Mouse (Mus musculus): ENCODE measurements at regions not wholly inside any gene's neighbourhood (a gene's known extent, or its start where the extent isn't known, plus 50 kb on each side); places are given as distances from the start of the nearest gene placed in this dataset.
A peak's percentile ranks its signal among the peaks of the same experiment; 100 is the strongest.

DNA sequence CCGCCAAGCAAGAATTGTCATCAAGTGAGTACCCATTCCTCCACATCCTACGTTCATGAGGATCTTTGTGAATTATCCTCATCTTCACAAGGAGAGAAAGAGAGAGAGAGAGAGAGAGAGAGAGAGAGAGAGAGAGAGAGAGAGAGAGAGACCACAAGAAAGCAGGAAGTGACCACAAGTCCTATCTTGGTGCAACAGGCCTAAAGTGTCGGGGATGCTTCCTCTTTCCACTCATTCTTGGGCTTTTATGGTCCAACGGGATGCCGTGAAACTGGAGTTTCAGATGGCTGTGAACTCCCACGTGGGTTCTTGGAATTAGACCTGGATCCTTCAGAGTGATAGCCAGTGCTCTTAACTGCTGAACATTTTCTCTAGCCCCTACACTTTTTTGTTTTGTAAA lies 53.1 kb upstream of the Rai14 start:
- DNase-seq (ENCODE audit: low read depth), result no peak

GRCm38 (mm10) chr15:10770410-10771310 lies 56.2 kb upstream of the Rai14 start:
- DNase-seq (ENCODE audit: low read depth), result no peak

- DNase-seq (ENCODE audit: low read depth), result no peak
These were observed 56.9 kb upstream of the Rai14 start for GRCm38 (mm10) chr15:10771311-10771690.

DNA sequence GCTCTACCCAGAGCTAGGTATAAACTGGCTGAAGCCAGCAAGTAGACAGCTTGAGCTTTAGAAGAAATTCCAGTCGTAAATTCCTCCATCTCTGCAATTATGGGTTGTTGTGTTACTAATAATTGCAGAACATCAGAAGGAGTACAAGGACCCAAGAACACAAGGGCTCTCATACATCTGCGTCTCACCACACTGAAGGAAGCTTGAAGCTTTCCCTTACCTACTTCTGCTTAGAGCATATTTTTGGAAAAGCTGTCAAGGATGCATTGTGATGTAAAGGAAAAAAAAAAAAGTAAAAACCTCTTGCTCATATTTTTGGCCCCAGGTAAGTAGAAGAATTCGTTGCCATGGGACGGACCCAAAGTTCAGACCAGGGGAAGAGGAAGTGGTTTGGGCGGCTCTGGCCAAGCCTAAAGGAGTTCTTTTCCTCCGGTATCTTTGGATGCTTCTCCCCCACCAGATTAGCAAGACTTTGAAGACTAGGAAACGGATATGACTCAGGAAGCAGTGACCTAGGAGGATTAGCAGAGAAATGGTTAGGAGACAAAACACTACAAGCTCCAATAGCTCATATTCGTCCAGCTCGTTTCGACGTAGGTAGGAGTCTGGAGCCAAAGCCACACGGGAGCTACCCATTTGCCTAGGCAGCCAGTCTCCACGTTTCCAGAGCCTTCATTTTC lies 65.7 kb upstream of the Rai14 start:
- no peak for DNase-seq (ENCODE audit: low read depth)

DNA sequence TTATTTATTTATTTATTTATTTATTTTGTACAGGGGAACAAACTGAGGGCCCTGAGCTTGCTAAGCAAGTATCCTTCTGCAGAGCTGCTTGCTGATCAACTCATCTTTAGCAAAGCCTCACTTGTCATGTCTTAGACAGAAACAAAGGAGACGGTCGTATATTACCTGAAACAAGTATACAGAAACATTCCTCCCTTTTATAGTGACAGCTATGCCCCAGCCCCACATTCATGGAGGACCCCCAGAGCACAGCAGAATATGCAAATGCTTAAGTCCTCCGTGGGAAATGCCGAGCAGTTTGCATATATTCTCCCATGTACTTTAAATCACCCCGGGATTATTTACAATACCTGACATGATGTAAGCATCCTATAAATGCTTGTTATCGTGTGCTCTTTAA lies 74.9 kb upstream of the Rai14 start:
- DNase-seq (ENCODE audit: low read depth), result no peak

GRCm38 (mm10) chr15:10790862-10791497 lies 76.6 kb upstream of the Rai14 start:
- DNase-seq (ENCODE audit: low read depth), result no peak

- peak; percentile 33 for DNase-seq (ENCODE audit: low read depth)
These were observed 77.2 kb upstream of the Rai14 start for GRCm38 (mm10) chr15:10791516-10792112.

- DNase-seq (ENCODE audit: low read depth), result no peak
These were observed 77.7 kb upstream of the Rai14 start for GRCm38 (mm10) chr15:10792156-10792555.

- DNase-seq (ENCODE audit: low read depth), result no peak
These were observed 80.8 kb upstream of the Rai14 start for GRCm38 (mm10) chr15:10795126-10795792.

- no peak for DNase-seq (ENCODE audit: low read depth)
These were observed 85.2 kb upstream of the Rai14 start for GRCm38 (mm10) chr15:10799656-10800055.

- DNase-seq (ENCODE audit: low read depth), result no peak
These were observed 99.8 kb upstream of the Rai14 start for GRCm38 (mm10) chr15:10814195-10814594.

- no peak for DNase-seq (ENCODE audit: low read depth)
These were observed 100.3 kb upstream of the Rai14 start for GRCm38 (mm10) chr15:10814709-10815108.

- no peak for DNase-seq (ENCODE audit: low read depth)
These were observed 101.8 kb upstream of the Rai14 start for GRCm38 (mm10) chr15:10816213-10816621.

- peak; percentile 77 for DNase-seq (ENCODE audit: low read depth)
These were observed 103.8 kb upstream of the Rai14 start for GRCm38 (mm10) chr15:10818216-10818615.

GRCm38 (mm10) chr15:10818706-10819105 lies 104.3 kb upstream of the Rai14 start:
- no peak for DNase-seq (ENCODE audit: low read depth)

DNA sequence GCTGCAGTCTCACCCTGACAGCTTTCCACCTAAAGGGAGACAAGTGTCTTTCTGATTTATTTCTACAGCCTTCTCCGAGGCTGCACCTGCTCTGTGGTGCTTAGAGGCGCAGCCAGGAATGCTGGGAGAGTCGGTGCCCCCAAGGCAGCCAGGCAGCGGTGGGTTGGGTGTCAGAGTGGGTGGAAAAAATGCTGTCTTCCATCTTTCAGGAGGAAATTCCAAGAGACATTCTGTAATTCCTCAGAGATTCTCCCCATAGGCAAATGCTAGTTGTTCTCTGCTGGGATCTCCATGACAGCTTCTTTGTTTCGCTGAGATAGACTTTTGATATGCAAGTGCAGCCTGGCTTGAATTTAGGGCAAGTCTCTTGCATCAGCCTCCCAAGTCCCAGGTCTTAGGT lies 109.5 kb upstream of the Rai14 start:
- no peak for DNase-seq (ENCODE audit: low read depth)

DNA sequence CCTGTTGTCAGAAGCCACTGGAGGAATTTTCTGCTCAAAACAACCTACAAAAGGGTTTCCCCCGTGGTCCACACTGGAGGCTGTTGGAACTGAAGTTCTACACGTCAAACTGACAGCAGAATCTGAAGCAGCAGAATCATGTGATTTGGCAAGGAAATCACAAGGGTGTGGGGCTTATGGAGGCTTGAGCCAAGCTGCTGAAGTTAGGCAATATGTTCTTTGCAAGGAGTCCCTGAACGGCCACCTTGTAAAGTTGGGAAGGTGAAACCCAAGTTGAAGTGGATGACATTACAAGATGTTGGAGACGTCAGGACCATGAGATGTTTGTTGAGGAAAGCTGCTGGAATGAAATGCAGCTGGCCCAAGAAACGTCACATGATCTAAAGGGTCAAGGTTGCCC lies 115.2 kb upstream of the Rai14 start:
- no peak for DNase-seq (ENCODE audit: low read depth)

DNA sequence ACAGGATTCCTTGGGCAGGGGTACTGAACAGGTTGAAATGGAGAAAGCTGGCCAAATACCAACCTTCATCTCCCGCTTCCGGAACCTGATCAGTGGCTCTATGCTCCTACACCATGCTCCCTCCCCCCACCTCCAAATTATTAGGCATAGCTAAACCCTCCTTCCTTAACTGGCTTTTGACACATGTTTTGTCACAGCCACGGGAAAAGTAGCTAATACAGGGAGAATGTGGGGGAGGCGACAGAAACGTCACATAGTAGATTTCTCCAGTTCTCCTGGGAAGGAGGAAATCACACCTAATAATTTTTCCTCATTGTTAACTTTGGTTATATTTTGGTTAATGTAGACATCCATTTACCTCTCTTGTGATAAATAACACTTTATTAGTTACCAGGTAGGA lies 116.1 kb upstream of the Rai14 start:
- no peak for DNase-seq (ENCODE audit: low read depth)

- no peak for DNase-seq (ENCODE audit: low read depth)
These were observed 116.7 kb upstream of the Rai14 start for GRCm38 (mm10) chr15:10831106-10831505.

DNA sequence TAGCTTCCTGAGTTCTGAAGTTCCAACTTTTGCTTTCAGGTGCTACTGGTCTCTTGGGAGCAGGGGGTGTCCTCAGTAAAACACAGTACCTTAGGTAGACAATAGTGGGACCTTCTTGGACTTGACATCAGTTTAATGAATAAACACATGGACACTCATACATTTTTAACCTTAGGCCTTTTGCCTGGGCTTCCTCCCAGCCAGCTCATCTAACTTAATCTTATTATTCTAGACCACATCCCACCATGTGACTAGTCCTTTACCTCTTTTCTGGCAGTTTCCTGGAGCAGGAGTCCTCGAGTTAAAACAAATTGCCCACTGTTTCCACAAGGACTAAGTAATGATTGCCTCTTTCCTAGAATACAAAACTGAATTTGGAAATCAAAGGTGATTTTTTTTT lies 117.9 kb upstream of the Rai14 start:
- no peak for DNase-seq (ENCODE audit: low read depth)

- no peak for DNase-seq (ENCODE audit: low read depth)
These were observed 118.1 kb upstream of the C1qtnf3 start for GRCm38 (mm10) chr15:10833866-10834571.

All from fibroblast of lung, adult 2 months (primary cell).